Mouse (Mus musculus) forebrain, postnatal 0 days (tissue): ENCODE measurements around the gene Olfr399. TPM values are rescaled to one million over a fixed set of nuclear protein-coding genes. Genes with fewer than 3 reads are reported as not detected.

ENCODE experiments used
- ATAC-seq: fragments of 200-750 bp; cut with Nextera tagmentation; 2 replicates; pipeline ENCODE4 v1.8.0; 2017; ENCODE audit warnings: mild to moderate bottlenecking, moderate library complexity
- DNase-seq: peaks from one replicate; pipeline ENCODE4 v3.0.0-alpha.2; 2015
- H3K27ac ChIP-seq: fragments of 300-500 bp; sonication (generic); 2 replicates; pipeline ENCODE4 v1.5.1; 2014; ENCODE audit warnings: low read depth, mild to moderate bottlenecking, antibody characterized with exemption, low read length, moderate library complexity, mixed read lengths
- H3K27me3 ChIP-seq: fragments of 300-500 bp; sonication (generic); 2 replicates; pipeline ENCODE4 v1.6.1; 2014; ENCODE audit warnings: mild to moderate bottlenecking, low read length, mixed read lengths; ENCODE audit not compliant: insufficient read depth
- H3K36me3 ChIP-seq: fragments of 300-500 bp; sonication (generic); 2 replicates; pipeline ENCODE4 v1.6.1; 2014; ENCODE audit warnings: mild to moderate bottlenecking, moderate library complexity; ENCODE audit not compliant: insufficient read depth
- H3K4me1 ChIP-seq: fragments of 300-500 bp; sonication (generic); 2 replicates; pipeline ENCODE4 v1.6.1; 2014; ENCODE audit warnings: antibody characterized with exemption; ENCODE audit not compliant: insufficient read depth
- H3K4me2 ChIP-seq: fragments of 300-500 bp; sonication (generic); 2 replicates; pipeline ENCODE4 v1.6.1; 2014; ENCODE audit warnings: low read depth, mild to moderate bottlenecking, moderate library complexity
- H3K4me3 ChIP-seq: fragments of 300-500 bp; sonication (generic); 2 replicates; pipeline ENCODE4 v1.5.1; 2014; ENCODE audit warnings: low read depth, low read length, mixed read lengths
- H3K9ac ChIP-seq: fragments of 300-500 bp; sonication (generic); 2 replicates; pipeline ENCODE4 v1.6.1; 2014; ENCODE audit warnings: mild to moderate bottlenecking
- H3K9me3 ChIP-seq: fragments of 300-500 bp; sonication (generic); 2 replicates; pipeline ENCODE4 v1.6.1; 2016; ENCODE audit warnings: low read length
- CTCF ChIP-seq: sonication (generic); IDR thresholded peaks from 2 replicates; pipeline ENCODE4 v1.5.1; 2016; ENCODE audit warnings: antibody characterized with exemption, control low read depth, low read depth
- WGBS: fragments of 180-500 bp; shearing (Covaris S2); extraction: QIAGEN DNeasy Blood & Tissue Kit; methylation state at CpG from one replicate; pipeline ENCODE4 v1.1.7; 2014; 5-methylcytosine and 5-hydroxymethylcytosine counted together
- polyA plus RNA-seq: library from polyadenylated mRNA; unstranded; fragments of >200 nt; fragmentation: Nextera tagmentation; extraction: Ambion mirVana; gene quantifications from 2 replicates; pipeline ENCODE4 v1.2.1, GENCODE M21; 2015
- total RNA-seq: library from RNA; depleted of rRNA; stranded (reverse); fragments of >200 nt; gene quantifications from 2 replicates; pipeline ENCODE4 v1.2.3, GENCODE M21; 2014; rRNA removed

The Olfr399 gene
- total RNA-seq (not detected in 2 replicates), polyA plus RNA-seq (not detected in 2 replicates)

DNA sequence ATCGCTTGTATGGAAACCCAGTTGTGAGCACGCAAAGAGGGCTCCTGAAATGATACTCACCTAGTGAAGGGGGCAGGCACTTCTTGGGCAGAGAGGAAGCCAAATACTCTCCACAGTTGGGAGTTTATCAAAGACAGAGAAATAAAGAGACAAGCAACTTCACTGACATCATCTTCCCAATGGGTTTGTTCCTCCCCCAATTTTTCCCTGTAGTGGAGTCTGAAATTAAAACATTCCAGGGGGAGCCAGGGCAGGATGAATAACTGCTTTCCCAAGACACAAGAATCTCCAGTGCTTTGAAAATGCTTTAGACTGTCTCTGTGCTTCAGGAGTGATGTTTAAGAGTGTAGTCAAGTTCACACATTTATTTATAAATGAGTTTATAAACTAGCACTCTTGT, at the start of gene Olfr399, which contains the start of gene Olfr139:
TSS of gene Olfr399 (minus strand) at position 165 of the 400 bp plus-strand sequence.
TSS of gene Olfr139 (minus strand) at position 101 of the 400 bp plus-strand sequence.
- Histone ChIP-seq H3K27me3 (no peaks in the 10 kb centered on the region), H3K4me3 (no peak within 1 kb of the TSS), H3K27ac (no peak within 1 kb of the TSS), H3K9ac (no peak within 1 kb of the TSS), H3K4me1 (no peaks in the 10 kb centered on the region), H3K9me3 (0 out of 2 replicates have a peak, but pooled peaks cover 6% of the 10 kb centered on the region), H3K36me3 (no peaks in the 10 kb centered on the region), H3K4me2 (no peak within 1 kb of the TSS)
- no peak for TF ChIP-seq CTCF
- DNase-seq (no peak), ATAC-seq (no peak)
- WGBS = 81% methylated on average over 2 of the region's 2 CpGs

DNA sequence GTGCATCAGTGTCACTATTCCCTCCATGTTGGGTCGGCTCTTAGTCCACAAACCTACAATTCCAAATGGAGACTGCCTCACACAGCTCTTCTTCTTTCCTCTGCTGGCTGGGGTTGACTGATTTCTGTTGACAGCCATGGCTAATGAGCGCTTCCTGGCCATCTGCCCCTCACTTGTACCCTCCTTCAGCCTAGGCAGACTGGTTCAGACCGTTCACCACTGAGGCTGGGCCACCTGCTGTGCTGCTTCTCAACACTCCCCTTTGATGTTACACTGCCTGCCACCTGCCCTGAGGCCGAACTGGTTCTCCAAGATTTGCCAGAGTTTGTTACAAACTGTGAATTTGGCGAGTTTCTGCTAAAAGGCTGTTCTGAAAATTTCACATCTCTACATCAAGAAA, 48.7 kb upstream of the Olfr399 start:
- Histone ChIP-seq H3K27ac (no peak overlapping the region), H3K9ac (no peak overlapping the region), H3K9me3 (peaks cover 8% of the 10 kb centered on the region; the same call in 1 of the 2 replicates), H3K4me1 (no peaks in the 10 kb centered on the region), H3K36me3 (no peaks in the 10 kb centered on the region), H3K27me3 (no peaks in the 10 kb centered on the region), H3K4me2 (no peak overlapping the region), H3K4me3 (no peak overlapping the region)
- DNase-seq = no peak
- TF ChIP-seq CTCF = no peak
- 47% methylated on average over 5 of the region's 5 CpGs for WGBS
- no peak for ATAC-seq

DNA sequence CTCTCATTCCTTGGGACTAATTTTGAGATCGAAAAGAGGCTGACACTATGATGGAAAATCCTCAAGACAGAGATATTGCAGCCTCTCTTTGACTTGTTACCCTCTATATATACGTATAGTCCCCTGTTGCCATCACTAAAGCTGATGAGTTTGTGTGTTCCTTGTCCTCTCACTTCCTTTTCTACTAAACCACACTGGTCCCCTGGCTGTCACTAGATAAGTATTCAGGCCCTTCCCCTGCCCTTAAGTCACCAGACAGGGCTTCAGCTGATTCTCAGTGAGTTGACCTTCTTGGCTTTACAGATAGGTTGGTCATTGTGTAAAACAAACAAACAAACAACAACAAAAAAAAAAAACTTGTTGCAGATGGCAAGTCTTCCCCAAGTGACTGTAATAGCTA, 45.1 kb upstream of the Olfr399 start:
- no peak for TF ChIP-seq CTCF
- Histone ChIP-seq H3K9me3 (peaks cover 3% of the 10 kb centered on the region; the same call in 1 of the 2 replicates), H3K36me3 (no peaks in the 10 kb centered on the region), H3K9ac (no peak overlapping the region), H3K4me2 (no peak overlapping the region), H3K27me3 (no peaks in the 10 kb centered on the region), H3K27ac (no peak overlapping the region), H3K4me1 (no peaks in the 10 kb centered on the region), H3K4me3 (no peak overlapping the region)
- 41% methylated on average over 2 of the region's 2 CpGs for WGBS
- ATAC-seq (no peak), DNase-seq (no peak)

DNA sequence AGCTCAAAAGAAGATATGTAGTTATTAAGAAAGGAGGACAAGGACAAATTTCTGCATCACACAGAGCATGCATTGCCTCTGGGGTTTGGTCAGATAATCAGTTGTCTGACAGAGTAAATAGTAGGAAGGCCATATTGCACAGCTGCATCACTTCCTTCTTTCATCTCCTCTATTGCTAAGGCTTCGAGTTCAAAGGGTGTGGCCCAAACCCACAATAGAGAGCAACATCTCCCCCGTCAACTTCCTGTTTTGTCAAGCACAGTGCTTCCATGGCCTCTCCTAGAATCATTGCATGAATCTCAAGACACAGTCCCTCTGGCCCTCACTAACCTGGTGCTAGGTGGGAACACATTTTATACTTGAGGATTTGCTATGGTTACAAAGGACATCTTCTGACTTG, 44.3 kb upstream of the Olfr399 start:
- H3K27me3 ChIP-seq = no peaks in the 10 kb centered on the region
- no peak for TF ChIP-seq CTCF

DNA sequence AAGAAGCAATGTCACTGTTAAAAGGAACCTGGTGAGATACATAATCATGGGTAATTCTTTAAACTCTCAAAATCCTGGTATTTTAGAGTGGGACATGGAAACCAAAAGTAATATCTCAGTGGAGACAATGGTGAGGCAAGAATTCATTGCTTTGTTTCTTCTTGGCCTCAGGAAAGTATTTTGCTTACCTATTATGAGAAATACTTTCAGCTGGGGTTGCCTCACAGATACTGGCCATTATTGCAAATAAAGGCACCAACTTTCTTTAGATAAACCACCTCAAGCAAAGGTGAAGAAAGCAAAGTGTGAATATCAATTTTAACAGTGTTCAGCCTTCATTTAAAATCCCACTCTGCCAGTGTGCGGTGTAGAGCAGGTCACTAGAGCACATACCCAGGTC, 13.2 kb upstream of the Olfr399 start, which contains the start of gene Zfp616:
TSS of gene Zfp616 (plus strand) at position 301 of the 400 bp plus-strand sequence.
- H3K4me2 ChIP-seq = no peak within 1 kb of the TSS
- no peak within 1 kb of the TSS for H3K4me3 ChIP-seq
- H3K9me3 ChIP-seq = no peaks in the 10 kb centered on the region
- WGBS = 94% methylated on average over 1 of the region's 1 CpGs
- H3K4me1 ChIP-seq = no peaks in the 10 kb centered on the region
- H3K36me3 ChIP-seq = no peaks in the 10 kb centered on the region
- ATAC-seq (no peak), DNase-seq (no peak)
- no peak within 1 kb of the TSS for H3K9ac ChIP-seq
- H3K27ac ChIP-seq = no peak within 1 kb of the TSS
- no peaks in the 10 kb centered on the region for H3K27me3 ChIP-seq
- no peak for TF ChIP-seq CTCF

More for the DNA sequence above, 44.3 kb upstream of the Olfr399 start:
- DNase-seq (no peak), ATAC-seq (no peak)
- no peak overlapping the region for H3K4me3 ChIP-seq
- H3K27ac ChIP-seq = no peak overlapping the region
- H3K4me2 ChIP-seq = no peak overlapping the region
- H3K36me3 ChIP-seq = no peaks in the 10 kb centered on the region
- 80% methylated on average over 2 of the region's 2 CpGs for WGBS
- H3K4me1 ChIP-seq = no peaks in the 10 kb centered on the region
- no peak overlapping the region for H3K9ac ChIP-seq
- peaks cover 3% of the 10 kb centered on the region; the same call in 1 of the 2 replicates for H3K9me3 ChIP-seq

DNA sequence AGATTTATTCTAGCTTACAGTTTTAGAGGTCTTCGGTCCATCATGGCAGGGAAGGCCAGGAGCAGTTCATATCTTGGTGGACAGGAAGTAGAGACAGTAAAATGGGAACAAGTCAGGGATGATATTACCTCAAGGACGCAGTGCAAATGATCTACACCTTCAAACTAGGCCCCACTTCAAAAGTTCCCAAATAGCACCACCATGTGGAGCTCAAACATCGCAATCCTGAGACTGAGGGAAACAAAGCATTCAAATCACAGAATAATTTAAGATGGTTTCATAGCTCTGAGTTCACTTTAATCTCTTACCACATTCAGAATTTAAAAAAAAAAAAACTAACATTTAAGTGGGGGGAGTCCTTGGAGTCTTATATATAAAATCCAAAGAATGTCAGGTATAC, 5.1 kb downstream of the Olfr399 start:
- DNase-seq (no peak), ATAC-seq (no peak)
- H3K36me3 ChIP-seq = no peaks in the 10 kb centered on the region
- 70% methylated on average over 3 of the region's 3 CpGs for WGBS
- H3K27me3 ChIP-seq = no peaks in the 10 kb centered on the region
- H3K27ac ChIP-seq = no peak overlapping the region
- no peak overlapping the region for H3K9ac ChIP-seq
- 0 out of 2 replicates have a peak, but pooled peaks cover 6% of the 10 kb centered on the region for H3K9me3 ChIP-seq
- H3K4me3 ChIP-seq = no peak overlapping the region
- H3K4me2 ChIP-seq = no peak overlapping the region
- no peaks in the 10 kb centered on the region for H3K4me1 ChIP-seq
- TF ChIP-seq CTCF = no peak

Other genes starting within 250 kb of the Olfr399 start
- not detected in 2 replicates for gene Olfr392, start 239.6 kb downstream of the Olfr399 start, total RNA-seq
- not detected in 2 replicates for gene Olfr392, start 239.6 kb downstream of the Olfr399 start, polyA plus RNA-seq
- gene Olfr393, start 205.2 kb downstream of the Olfr399 start, total RNA-seq = not detected in 2 replicates
- gene Olfr393, start 205.2 kb downstream of the Olfr399 start, polyA plus RNA-seq = not detected in 2 replicates
- not detected in 2 replicates for gene Olfr394, start 165.8 kb downstream of the Olfr399 start, total RNA-seq
- not detected in 2 replicates for gene Olfr394, start 165.8 kb downstream of the Olfr399 start, polyA plus RNA-seq
- gene Olfr395, start 147.3 kb downstream of the Olfr399 start, total RNA-seq = not detected in 2 replicates
- not detected in 2 replicates for gene Olfr395, start 147.3 kb downstream of the Olfr399 start, polyA plus RNA-seq
- gene Olfr23, start 119.9 kb downstream of the Olfr399 start, total RNA-seq = not detected in 2 replicates
- gene Olfr23, start 119.9 kb downstream of the Olfr399 start, polyA plus RNA-seq = not detected in 2 replicates
- gene Olfr397, start 95.8 kb downstream of the Olfr399 start, total RNA-seq = not detected in 2 replicates
- not detected in 2 replicates for gene Olfr397, start 95.8 kb downstream of the Olfr399 start, polyA plus RNA-seq
- gene Olfr398, start 66.2 kb downstream of the Olfr399 start, total RNA-seq = not detected in 2 replicates
- gene Olfr398, start 66.2 kb downstream of the Olfr399 start, polyA plus RNA-seq = not detected in 2 replicates
- gene Olfr139, start 64 bp downstream of the Olfr399 start, total RNA-seq = not detected in 2 replicates
- not detected in 2 replicates for gene Olfr139, start 64 bp downstream of the Olfr399 start, polyA plus RNA-seq
- not detected in 2 replicates for gene Zfp616, start 13.3 kb upstream of the Olfr399 start, total RNA-seq
- not detected in 2 replicates for gene Zfp616, start 13.3 kb upstream of the Olfr399 start, polyA plus RNA-seq
- not detected in 2 replicates for gene Olfr401, start 57.1 kb upstream of the Olfr399 start, total RNA-seq
- not detected in 2 replicates for gene Olfr401, start 57.1 kb upstream of the Olfr399 start, polyA plus RNA-seq
- gene Olfr402, start 96.9 kb upstream of the Olfr399 start, total RNA-seq = not detected in 2 replicates
- gene Olfr402, start 96.9 kb upstream of the Olfr399 start, polyA plus RNA-seq = not detected in 2 replicates
- not detected in 2 replicates for gene Olfr403, start 129.6 kb upstream of the Olfr399 start, total RNA-seq
- gene Olfr403, start 129.6 kb upstream of the Olfr399 start, polyA plus RNA-seq = not detected in 2 replicates
- gene Olfr43, start 154.8 kb upstream of the Olfr399 start, total RNA-seq = not detected in 2 replicates
- not detected in 2 replicates for gene Olfr43, start 154.8 kb upstream of the Olfr399 start, polyA plus RNA-seq
- not detected in 2 replicates for gene Olfr406, start 203.2 kb upstream of the Olfr399 start, total RNA-seq
- not detected in 2 replicates for gene Olfr406, start 203.2 kb upstream of the Olfr399 start, polyA plus RNA-seq
- not detected in 2 replicates for gene Olfr59, start 227.1 kb upstream of the Olfr399 start, total RNA-seq
- gene Olfr59, start 227.1 kb upstream of the Olfr399 start, polyA plus RNA-seq = not detected in 2 replicates